Mouse (Mus musculus) brain, embryonic 14.5 days (tissue): ENCODE data around the gene Pck1. TPM values are rescaled to one million over a fixed set of nuclear protein-coding genes. Genes with fewer than 3 reads are reported as not detected.

Experiments used
- DNase-seq: peaks from one replicate; pipeline ENCODE4 v3.0.0-alpha.2; 2011; ENCODE audit warnings: low read depth
- CTCF ChIP-seq: fragments of 200-500 bp; IDR thresholded peaks from 2 replicates; pipeline ENCODE4 v1.5.1; 2012; ENCODE audit warnings: inconsistent platforms, mild to moderate bottlenecking, moderate library complexity, borderline replicate concordance; ENCODE audit not compliant: insufficient read depth, insufficient read length; ENCODE audit errors: extremely low read depth
- POLR2A ChIP-seq: fragments of 200-500 bp; IDR thresholded peaks from 2 replicates; pipeline ENCODE4 v1.6.1; 2012; ENCODE audit warnings: mild to moderate bottlenecking, inconsistent platforms, borderline replicate concordance; ENCODE audit not compliant: poor library complexity, insufficient read depth, insufficient read length, severe bottlenecking; ENCODE audit errors: extremely low read depth
- polyA plus RNA-seq: library from polyadenylated mRNA; depleted of rRNA; stranded (reverse); fragments of >200 nt; gene quantifications from 2 replicates; pipeline ENCODE4 v1.2.3, GENCODE M21; 2012

Pck1 gene
- polyA plus RNA-seq, 1 experiment: not detected

DNA sequence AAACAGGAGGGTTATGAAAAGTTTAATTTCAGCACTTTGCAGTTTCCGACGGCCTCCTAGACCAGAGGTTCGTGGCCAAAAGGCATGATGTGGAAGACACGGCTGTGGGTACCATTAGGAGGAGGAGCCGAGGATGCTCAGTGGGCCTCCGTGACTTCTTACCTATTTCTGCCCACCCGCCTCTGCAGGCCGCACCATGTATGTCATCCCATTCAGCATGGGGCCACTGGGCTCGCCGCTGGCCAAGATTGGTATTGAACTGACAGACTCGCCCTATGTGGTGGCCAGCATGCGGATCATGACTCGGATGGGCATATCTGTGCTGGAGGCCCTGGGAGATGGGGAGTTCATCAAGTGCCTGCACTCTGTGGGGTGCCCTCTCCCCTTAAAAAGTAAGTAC is 1.7 kb downstream of the Pck1 start:
- DNase-seq: no peak
- TF ChIP-seq POLR2A: no peak
- TF ChIP-seq CTCF: no peak

DNA sequence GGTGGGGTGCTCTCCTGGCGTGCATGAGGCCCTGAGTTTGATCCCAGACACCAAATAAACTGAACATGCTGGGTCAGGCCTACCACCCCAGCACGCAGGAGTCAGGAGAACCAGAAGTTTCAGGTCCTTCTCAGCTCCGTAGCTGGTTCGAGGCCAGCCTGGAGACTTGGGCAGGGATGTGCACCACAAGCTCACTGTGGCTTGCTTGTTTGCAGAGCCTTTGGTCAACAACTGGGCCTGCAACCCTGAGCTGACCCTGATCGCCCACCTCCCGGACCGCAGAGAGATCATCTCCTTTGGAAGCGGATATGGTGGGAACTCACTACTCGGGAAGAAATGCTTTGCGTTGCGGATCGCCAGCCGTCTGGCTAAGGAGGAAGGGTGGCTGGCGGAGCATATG is 2.1 kb downstream of the Pck1 start:
- no peak for TF ChIP-seq CTCF
- no peak for TF ChIP-seq POLR2A
- no peak for DNase-seq

DNA sequence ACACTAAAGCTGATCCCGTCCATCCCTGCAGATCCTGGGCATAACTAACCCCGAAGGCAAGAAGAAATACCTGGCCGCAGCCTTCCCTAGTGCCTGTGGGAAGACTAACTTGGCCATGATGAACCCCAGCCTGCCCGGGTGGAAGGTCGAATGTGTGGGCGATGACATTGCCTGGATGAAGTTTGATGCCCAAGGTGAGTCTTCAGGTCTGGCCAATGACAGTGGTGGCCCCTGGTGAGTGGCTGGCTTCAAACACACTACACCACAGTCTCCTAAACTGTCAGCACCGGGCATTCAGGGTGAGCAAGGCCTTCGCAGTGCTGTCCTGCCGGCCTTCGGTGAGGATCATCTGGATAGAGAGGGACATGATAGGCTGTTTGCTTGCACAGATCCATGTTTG is 3.1 kb downstream of the Pck1 start:
- no peak for DNase-seq
- TF ChIP-seq CTCF (no peak), POLR2A (no peak)

DNA sequence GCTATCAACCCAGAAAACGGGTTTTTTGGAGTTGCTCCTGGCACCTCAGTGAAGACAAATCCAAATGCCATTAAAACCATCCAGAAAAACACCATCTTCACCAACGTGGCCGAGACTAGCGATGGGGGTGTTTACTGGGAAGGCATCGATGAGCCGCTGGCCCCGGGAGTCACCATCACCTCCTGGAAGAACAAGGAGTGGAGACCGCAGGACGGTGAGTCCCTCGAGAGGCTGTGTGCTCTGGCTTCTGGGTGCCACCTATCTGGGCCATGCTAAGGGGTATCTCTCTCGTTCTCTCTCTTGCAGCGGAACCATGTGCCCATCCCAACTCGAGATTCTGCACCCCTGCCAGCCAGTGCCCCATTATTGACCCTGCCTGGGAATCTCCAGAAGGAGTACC is 4.1 kb downstream of the Pck1 start:
- TF ChIP-seq CTCF: no peak
- no peak for TF ChIP-seq POLR2A
- DNase-seq: no peak

DNA sequence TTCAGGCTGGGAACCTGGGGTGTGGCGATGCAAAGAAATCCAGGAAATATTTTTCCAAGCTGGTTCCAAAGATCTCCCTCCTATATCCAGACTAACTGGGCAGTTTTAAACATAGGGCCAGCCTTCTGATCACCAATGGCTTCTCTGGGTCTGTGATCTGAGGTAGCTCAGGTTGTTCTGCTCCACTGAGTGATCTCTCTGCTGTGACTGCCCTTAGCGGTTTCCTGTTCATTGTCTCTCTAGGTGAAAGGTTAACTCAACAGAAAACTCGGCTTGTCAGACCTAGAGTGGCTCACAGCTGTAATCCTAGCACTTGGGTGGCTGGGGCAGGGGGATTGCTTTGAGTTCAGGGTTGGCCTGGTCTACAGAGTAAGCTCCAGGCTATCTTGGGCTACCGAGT is 4.5 kb downstream of the Pck1 start:
- DNase-seq: no peak
- TF ChIP-seq CTCF (no peak), POLR2A (no peak)

DNA sequence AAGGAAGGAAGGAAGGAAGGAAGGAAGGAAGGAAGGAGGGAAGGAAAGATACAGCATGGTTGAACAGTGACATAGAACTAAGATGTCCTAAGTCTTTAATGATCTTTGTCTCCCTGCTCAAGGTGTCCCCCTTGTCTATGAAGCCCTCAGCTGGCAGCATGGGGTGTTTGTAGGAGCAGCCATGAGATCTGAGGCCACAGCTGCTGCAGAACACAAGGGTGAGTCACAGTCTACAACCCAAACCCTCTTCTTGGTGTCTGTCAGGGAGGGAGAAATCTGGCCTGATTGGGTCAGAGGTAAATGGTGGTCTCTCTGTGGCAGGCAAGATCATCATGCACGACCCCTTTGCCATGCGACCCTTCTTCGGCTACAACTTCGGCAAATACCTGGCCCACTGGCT is 5.0 kb downstream of the Pck1 start:
- no peak for DNase-seq
- TF ChIP-seq POLR2A (no peak), CTCF (no peak)

DNA sequence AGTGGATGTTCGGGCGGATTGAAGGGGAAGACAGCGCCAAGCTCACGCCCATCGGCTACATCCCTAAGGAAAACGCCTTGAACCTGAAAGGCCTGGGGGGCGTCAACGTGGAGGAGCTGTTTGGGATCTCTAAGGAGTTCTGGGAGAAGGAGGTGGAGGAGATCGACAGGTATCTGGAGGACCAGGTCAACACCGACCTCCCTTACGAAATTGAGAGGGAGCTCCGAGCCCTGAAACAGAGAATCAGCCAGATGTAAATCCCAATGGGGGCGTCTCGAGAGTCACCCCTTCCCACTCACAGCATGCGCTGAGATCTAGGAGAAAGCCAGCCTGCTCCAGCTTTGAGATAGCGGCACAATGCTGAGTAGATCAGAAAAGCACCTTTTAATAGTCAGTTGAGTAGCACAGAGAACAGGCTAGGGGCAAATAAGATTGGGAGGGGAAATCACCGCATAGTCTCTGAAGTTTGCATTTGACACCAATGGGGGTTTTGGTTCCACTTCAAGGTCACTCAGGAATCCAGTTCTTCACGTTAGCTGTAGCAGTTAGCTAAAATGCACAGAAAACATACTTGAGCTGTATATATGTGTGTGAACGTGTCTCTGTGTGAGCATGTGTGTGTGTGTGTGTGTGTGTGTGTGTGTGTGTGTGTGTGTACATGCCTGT is 5.7 kb downstream of the Pck1 start:
- TF ChIP-seq POLR2A (no peak), CTCF (no peak)
- no peak for DNase-seq

DNA sequence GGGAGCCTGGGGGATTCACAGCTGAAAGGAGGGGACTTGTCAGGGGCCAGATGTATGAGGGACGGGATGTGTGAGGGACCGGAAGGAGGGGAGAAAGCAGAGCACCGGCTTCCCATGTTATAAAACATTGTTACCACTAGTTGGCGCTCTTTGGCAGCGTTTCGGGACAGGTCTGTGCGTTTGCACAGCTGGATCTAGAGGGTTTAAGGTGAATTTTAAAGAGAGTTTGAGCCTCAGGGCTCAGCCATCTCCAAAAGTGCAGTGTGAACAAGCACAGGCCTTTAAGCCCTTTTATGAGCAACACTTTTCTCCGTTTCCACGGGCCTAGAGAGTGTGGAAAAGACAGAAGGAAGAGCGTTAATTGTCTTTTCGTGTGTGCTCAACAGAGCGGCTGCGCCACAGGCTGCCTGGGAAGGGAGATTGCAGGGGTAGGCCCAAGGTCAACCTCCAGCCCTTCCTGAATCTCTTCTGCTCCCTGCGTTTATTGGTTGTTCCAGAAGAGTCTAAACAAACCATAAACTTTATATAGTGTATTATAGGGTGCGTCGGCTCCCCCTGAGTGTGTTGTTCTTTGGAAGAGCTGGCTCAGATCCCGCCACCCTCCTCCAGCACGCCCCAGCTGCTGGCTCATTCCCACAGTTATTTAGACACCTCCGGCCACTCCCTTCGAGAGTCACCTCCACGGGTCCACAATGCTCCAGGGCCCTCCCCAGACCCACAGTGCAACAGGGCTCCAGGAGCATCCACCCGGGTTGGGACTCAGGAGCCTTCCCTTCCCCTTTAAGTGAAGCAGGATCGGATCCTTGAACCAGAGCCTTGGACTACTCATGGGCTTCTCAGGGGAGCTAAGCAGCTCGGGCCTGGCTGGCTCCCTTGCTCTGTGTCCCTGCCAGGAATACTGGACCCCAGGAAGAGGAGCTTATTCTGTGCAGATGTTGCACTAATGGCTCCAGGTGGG is 6.8 kb downstream of the Pck1 start:
- DNase-seq: peak; percentile 74

DNA sequence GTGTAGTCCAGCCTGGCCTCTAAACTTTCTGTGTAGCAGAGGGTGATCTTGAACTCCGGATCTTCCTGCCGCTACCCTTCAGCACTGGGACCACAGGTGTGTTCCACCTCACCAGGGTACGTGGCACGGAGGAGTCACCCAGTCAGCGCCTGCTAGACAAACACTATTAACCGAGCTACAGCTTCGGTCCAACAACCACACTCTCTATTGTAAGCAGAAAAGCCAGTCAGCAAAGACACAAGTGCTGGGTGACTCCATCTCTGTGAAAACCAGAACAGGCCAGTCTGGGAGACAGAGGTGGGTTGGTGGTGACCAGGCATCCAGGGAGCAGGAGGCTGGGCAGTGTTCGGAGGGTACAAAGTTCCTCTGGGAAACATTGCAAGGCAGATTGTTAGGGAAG is 10.5 kb downstream of the Pck1 start:
- no peak for DNase-seq
- TF ChIP-seq POLR2A: no peak
- no peak for TF ChIP-seq CTCF

More for the DNA sequence above, 6.8 kb downstream of the Pck1 start:
- no peak for TF ChIP-seq POLR2A
- peak; percentile 88 for TF ChIP-seq CTCF

DNA sequence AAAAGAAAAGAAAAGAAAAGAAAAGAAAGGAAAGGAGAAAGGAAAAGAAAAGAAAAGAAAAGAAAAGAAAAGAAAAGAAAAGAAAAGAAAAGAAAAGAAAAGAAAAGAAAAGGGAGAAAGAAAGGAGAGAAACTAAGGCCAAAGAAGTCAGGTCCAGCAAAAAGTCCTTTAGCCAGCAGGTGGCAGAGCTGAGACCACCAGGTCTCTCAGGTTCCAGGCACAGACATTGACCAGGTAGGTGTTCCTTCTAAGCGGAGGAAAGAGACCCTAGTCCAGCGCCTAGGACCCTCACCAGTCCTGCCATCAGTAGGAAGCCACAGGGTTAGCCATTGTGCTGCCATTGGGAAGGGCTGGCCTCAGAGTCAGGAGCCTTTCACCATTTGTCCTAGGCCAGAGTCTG is 11.5 kb downstream of the Pck1 start:
- TF ChIP-seq POLR2A (no peak), CTCF (peak; percentile 69)

DNA sequence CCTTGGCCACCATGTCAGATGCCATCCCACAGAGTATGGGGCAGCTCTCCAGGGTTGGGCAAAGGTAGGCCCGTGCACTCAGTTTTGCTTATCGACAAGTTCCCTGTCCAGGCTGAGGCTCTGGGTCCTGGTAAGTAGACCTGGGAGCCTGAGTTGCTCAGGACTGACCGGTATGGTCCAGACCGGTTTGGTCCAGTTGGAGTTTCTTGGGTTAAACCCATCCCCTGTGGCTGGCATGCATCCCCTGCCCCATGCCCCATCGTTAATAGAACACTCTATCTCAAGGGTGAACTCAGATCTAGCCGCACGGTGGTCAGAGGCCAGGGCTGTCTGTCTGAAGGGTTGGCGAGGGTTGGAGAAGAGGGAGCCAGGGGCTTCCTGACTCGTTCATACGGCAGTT is 12.1 kb downstream of the Pck1 start:
- DNase-seq: no peak
- no peak for TF ChIP-seq POLR2A
- TF ChIP-seq CTCF: no peak

More for the DNA sequence above, 11.5 kb downstream of the Pck1 start:
- DNase-seq: no peak

DNA sequence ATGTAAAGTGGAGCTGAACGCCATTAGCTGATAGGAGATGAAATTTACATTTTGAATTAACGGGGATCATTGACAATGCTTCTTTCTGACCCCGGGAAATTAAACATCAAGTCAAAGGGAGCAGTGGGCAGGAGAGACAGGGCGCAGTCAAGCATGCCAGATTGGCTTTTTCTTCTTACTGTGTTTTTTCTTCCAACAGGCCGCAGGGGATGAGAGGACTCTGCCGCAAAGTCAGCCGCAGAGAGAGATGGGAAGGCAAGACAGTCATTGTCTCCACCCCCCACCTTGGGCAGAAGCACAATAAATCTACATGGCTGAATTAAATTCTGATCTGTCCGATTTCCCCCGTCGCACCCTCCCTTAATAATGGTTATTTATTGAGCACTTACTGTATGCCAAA is 12.5 kb downstream of the Pck1 start:
- DNase-seq: no peak
- TF ChIP-seq CTCF (no peak), POLR2A (no peak)

DNA sequence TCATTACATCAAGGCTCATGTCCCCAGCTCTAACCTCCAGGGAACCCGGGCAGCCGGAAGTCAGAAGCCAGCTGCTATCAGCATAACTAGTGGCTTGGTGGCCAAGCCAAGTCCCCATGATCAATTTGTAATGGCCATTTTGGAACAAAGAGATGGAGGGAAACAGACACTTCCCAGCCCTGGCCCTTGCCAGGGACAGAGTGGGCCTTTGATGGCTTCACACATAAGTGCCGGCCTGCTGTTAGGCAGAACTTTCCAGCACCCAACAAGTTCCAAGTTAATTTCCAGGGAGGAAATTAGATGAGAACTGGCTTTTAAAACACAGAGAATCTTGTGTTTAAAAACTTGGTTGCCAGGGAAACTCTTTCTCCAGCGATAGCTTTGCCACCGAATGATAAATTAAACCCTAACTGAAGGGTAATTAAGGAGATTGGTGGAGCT is 15.6 kb downstream of the Pck1 start:
- no peak for TF ChIP-seq CTCF
- no peak for TF ChIP-seq POLR2A
- no peak for DNase-seq
